Mouse (Mus musculus): Measurements from ENCODE around the gene Mlc1.

The Mlc1 gene

DNA sequence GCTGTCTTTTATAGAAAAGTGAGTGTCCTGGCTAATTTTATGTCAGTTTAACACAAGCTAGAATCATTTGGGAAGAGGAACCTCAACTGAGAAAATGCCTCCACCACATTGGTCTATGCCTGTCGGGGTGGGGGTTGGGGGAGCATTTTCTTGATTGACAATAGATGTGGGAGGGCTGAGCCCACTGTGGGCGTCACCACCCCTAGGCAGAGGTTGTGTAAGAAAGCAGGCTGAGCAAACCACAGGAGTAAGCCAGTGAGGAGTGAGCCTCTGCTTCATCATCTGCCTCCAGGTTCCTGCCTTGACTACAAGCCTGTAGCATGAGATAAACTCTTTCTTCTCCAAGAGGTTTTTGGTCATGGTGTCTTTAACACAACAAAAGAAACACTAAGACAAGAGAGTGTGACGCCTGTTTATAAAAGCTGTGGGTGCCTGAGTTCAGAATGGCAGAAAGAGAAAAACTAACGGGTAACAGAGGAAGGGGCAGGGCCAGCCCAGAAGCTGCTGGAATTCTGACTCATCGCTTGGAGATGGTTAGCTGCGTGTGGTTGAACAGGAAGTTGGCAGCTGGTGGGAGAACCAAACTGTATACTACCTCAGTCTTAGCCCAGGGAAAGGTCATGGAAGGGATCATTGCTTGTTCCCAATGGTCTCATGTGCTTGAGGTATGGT, 42.1 kb downstream of the Mlc1 start:
- DNase-seq (ENCODE audit: low spot score): no peak

DNA sequence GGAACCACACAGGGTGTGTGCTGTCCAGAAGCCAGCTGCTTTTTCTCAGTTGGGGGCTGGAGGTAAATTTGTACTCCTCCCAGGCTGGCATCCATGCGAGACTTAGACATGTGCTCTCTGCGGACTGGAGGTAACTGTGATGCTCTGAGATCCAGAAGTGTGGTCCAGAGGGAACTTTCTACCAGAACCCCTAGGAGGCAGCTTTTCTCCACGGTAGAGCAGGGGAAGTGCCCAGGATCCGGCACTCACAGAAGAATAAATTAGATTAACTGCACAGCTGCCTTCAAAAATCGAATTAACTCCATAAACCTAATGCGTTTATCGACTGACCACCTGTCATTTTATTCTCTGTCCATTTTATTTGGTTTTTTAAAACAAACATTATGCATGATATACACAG, 44.7 kb downstream of the Mlc1 start:
- DNase-seq (ENCODE audit: low spot score): no peak

- DNase-seq (ENCODE audit: low spot score): no peak
Measured at GRCm38 (mm10) chr15:88932667-88933066, 46.1 kb downstream of the Mlc1 start.

GRCm38 (mm10) chr15:88921992-88922310, 56.9 kb downstream of the Mlc1 start:
- no peak for DNase-seq (ENCODE audit: low spot score)

DNA sequence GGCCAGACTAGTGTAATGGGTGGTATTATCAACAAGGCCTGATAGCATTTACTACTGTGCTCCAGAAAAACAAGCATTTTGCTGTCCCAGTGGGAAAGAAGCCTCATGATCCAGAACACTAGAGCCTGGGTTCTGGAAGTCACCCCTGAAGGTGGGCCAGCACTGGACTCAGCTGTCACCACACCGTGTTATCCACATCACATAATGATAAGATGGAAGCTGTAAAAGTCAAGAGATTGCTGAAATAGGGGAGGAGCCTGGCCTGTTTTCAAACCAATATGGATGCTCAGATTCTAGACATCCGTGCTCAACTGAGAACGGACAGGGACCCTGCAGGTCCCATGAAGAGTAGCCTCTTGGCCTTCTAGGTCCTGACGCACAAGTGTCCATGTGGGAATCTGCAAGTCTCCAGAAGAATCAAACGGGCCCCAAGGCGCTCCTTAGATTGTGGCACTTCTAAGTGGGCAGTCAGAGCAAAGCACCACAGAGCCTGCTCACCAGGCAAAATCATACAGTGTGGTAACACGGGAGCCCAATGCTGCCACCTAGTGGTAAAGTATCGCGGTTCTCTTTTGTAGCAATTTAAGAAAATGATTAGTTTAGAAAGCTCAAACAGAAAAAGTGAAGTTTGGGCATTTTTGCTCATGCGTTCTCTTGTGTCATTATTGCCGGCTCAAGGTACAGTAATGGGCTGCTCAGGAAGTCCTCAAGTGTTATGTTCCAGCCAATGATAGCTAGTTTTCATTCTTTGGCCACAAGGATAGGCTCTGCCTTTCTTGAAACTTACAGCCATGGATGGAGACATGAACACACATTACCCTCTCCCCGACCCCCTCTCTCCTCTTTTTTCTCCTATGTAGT, 57.4 kb downstream of the Mlc1 start:
- DNase-seq (ENCODE audit: low spot score): peak; percentile 49

GRCm38 (mm10) chr15:88920065-88920464, 58.7 kb downstream of the Mlc1 start:
- DNase-seq (ENCODE audit: low spot score): no peak

- peak; percentile 37 for DNase-seq (ENCODE audit: low spot score)
Measured at GRCm38 (mm10) chr15:88919328-88919727, 59.5 kb downstream of the Mlc1 start.

- no peak for DNase-seq (ENCODE audit: low spot score)
Measured at GRCm38 (mm10) chr15:88917126-88917525, 61.7 kb downstream of the Mlc1 start.

- no peak for DNase-seq (ENCODE audit: low spot score)
Measured at GRCm38 (mm10) chr15:88916366-88916765, 62.4 kb downstream of the Mlc1 start.

- DNase-seq (ENCODE audit: low spot score): no peak
Measured at GRCm38 (mm10) chr15:88915046-88915445, 63.8 kb downstream of the Mlc1 start.

DNA sequence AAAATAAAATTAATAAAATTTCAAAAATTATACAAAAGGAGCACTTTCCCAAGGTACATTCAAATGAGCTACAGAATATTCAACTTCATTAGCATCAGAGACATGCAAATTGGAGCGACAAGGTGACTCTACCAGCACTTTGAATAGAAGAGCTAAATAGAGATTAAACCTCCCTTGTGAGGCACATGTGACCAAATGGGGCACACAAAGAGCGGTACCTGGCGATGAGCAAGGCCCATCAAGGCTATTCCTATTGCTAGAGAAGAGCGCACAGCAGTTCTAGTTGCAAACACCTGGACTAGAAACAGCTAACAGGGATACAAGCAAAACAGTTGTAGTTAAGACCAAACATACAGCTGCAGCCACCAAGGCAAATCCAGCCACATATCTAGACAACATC, 72.5 kb downstream of the Mlc1 start:
- DNase-seq (ENCODE audit: low spot score): no peak

Measured in testis, postnatal 14 days (tissue).